Mouse (Mus musculus): Measurements from ENCODE around the gene Chpf. TPM values are rescaled to one million over a fixed set of nuclear protein-coding genes. Genes with fewer than 3 reads are reported as not detected.
A peak's percentile ranks its signal among the peaks of the same experiment; 100 is the strongest.

Chpf gene
- 22.1 and 27.1 TPM in 2 replicates for polyA plus RNA-seq (2016; fragmentation: Nextera tagmentation; extraction: Ambion mirVana)

- Histone ChIP-seq H3K9me3 (no peaks in the 10 kb centered on the region), H3K4me1 (replicated peaks) (peaks cover 26% of the 10 kb centered on the region), H3K36me3 (peaks cover 28% of the 10 kb centered on the region), H3K4me3 (replicated peaks) (peak within 1 kb of the TSS; percentile 59), H3K27me3 (peaks cover 53% of the 10 kb centered on the region), H3K4me2 (peak within 1 kb of the TSS; percentile 90), H3K9ac (replicated peaks) (peak within 1 kb of the TSS; percentile 74), H3K27ac (peak within 1 kb of the TSS; percentile 74)
- under 1% methylated on average over 70 of the region's 76 CpGs for WGBS
- peak; percentile 90 for ATAC-seq (ENCODE audit: insufficient number of reproducible peaks, insufficient read depth, low FRiP score, low TSS enrichment, low read depth)
Measured at GRCm38 (mm10) chr1:75478916-75479634, at the start of gene Chpf, which contains the start of gene Tmem198. Chpf (minus strand) TSS chr1:75479307. Tmem198 (plus strand) TSS chr1:75479532.

DNA sequence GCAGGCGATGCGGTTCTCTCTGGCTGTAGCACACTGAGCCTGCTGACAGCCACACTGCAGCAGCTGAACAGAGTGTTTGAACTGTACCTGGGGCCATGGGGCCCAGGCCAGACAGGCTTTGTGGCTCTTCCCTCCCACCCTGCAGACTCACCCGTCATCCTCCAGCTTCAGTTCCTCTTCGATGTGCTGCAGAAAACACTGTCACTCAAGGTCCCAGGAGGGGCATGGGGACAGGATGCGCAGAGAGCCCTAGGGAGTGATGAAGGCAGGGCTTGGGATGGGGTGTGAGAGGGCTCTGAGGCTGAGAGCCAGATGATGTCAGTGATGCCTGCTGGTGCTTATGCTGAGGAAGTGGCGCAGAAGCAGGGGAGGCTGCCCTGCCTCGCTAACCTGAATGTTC, 45.6 kb upstream of the Chpf start:
- ATAC-seq (ENCODE audit: insufficient number of reproducible peaks, insufficient read depth, low FRiP score, low TSS enrichment, low read depth) = no peak
- 92% methylated on average over 7 of the region's 7 CpGs for WGBS
- H3K36me3 ChIP-seq = peaks cover 48% of the 10 kb centered on the region

DNA sequence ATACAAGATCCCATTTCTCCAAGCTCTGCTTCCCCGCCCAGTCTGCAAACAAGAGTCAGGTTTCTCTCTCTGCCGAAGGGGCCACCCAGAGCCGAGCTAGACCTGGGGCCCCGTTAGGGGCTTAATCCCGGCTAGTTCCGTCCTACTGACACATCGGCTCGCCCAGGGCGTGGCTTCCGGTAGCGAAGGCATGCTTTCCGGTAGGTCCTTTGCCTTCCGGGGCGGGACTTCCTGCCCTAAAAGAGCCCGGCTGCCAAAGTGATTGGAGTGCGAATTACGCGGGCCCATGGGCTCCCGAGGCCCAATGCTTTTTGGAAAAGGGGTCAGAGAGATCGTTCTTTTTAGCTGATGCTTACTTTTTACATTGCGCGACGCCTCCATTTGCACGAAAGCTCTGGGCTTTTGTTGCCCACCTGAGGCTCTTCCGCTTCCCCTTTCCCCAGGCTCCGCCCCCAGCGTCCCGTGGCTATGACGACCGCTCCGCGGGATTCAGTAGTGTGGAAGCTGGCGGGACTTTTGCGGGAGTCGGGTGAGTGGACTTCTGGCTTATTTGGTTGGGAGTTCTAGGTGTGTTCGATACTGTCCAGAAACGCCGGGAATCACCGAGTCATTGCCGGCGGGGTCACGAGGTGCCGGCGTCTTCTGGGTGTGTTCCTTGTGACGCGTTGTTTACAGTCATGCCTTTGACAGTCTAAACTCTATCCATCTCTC, 42.4 kb upstream of the Chpf start, which contains the start of gene Stk11ip:
Gene Stk11ip (plus strand): TSS at position 209 of the 711 bp plus-strand sequence.
- peak; percentile 96 for ATAC-seq (ENCODE audit: insufficient number of reproducible peaks, insufficient read depth, low FRiP score, low TSS enrichment, low read depth)
- Histone ChIP-seq H3K36me3 (peaks cover 16% of the 10 kb centered on the region), H3K4me2 (peak within 1 kb of the TSS; percentile 72), H3K27me3 (no peaks in the 10 kb centered on the region), H3K4me3 (replicated peaks) (peak within 1 kb of the TSS; percentile 62), H3K4me1 (replicated peaks) (peaks cover 15% of the 10 kb centered on the region; the same call in 1 of the 2 replicates), H3K27ac (peak within 1 kb of the TSS; percentile 96), H3K9ac (replicated peaks) (peak within 1 kb of the TSS; percentile 52), H3K9me3 (no peaks in the 10 kb centered on the region)
- under 1% methylated on average over 46 of the region's 46 CpGs for WGBS

More for the DNA sequence above, 45.6 kb upstream of the Chpf start:
- Histone ChIP-seq H3K27me3 (no peaks in the 10 kb centered on the region), H3K4me3 (replicated peaks) (no peak overlapping the region), H3K4me2 (no peak overlapping the region), H3K4me1 (replicated peaks) (peaks cover 11% of the 10 kb centered on the region; the same call in 1 of the 2 replicates), H3K9ac (replicated peaks) (no peak overlapping the region), H3K27ac (no peak overlapping the region), H3K9me3 (no peaks in the 10 kb centered on the region)

- WGBS = 83% methylated on average over 5 of the region's 5 CpGs
- H3K4me1 ChIP-seq (replicated peaks) = peaks cover 15% of the 10 kb centered on the region; the same call in 1 of the 2 replicates
- no peak overlapping the region for H3K9ac ChIP-seq (replicated peaks)
- H3K9me3 ChIP-seq = no peaks in the 10 kb centered on the region
- no peak overlapping the region for H3K4me2 ChIP-seq
- no peaks in the 10 kb centered on the region for H3K36me3 ChIP-seq
- H3K27ac ChIP-seq = no peak overlapping the region; the same call in 1 of the 2 replicates
- no peaks in the 10 kb centered on the region for H3K27me3 ChIP-seq
- ATAC-seq (ENCODE audit: insufficient number of reproducible peaks, insufficient read depth, low FRiP score, low TSS enrichment, low read depth) = no peak
- H3K4me3 ChIP-seq (replicated peaks) = no peak overlapping the region
Measured at GRCm38 (mm10) chr1:75519576-75519975, 40.5 kb upstream of the Chpf start.

DNA sequence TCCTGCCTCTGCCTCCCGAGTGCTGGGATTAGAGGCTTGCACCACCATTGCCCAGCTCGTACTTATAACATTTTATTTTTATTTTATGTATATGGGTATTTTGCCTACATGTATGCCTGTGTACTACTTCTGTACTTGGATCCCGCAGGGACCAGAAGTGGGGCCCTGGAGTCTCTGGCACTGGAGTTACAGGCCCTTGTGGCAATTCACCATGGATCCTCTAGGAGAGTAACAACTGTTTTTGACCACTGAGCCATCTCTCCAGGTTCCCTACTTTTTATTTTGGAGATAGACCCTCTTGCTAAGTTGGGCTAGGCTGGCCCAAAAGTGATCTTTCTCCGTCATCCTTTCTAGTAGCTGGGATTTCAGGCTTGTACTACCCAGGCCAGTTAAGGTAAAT, 39.3 kb upstream of the Chpf start:
- peak overlapping the region; percentile 59; the same call in 1 of the 2 replicates for H3K27ac ChIP-seq
- no peak overlapping the region for H3K9ac ChIP-seq (replicated peaks)
- no peaks in the 10 kb centered on the region for H3K36me3 ChIP-seq
- no peak overlapping the region for H3K4me2 ChIP-seq
- ATAC-seq (ENCODE audit: insufficient number of reproducible peaks, insufficient read depth, low FRiP score, low TSS enrichment, low read depth) = no peak
- H3K9me3 ChIP-seq = no peaks in the 10 kb centered on the region
- H3K4me1 ChIP-seq (replicated peaks) = peaks cover 15% of the 10 kb centered on the region; the same call in 1 of the 2 replicates
- 95% methylated on average over 4 of the region's 4 CpGs for WGBS
- H3K4me3 ChIP-seq (replicated peaks) = no peak overlapping the region
- H3K27me3 ChIP-seq = no peaks in the 10 kb centered on the region

GRCm38 (mm10) chr1:75517984-75518383, 38.9 kb upstream of the Chpf start:
- WGBS = 61% methylated on average over 4 of the region's 4 CpGs
- Histone ChIP-seq H3K27ac (peak overlapping the region; percentile 59; the same call in 1 of the 2 replicates), H3K27me3 (no peaks in the 10 kb centered on the region), H3K4me2 (no peak overlapping the region), H3K9me3 (no peaks in the 10 kb centered on the region), H3K9ac (replicated peaks) (no peak overlapping the region), H3K4me3 (replicated peaks) (no peak overlapping the region), H3K4me1 (replicated peaks) (peaks cover 15% of the 10 kb centered on the region; the same call in 1 of the 2 replicates), H3K36me3 (no peaks in the 10 kb centered on the region)
- ATAC-seq (ENCODE audit: insufficient number of reproducible peaks, insufficient read depth, low FRiP score, low TSS enrichment, low read depth) = no peak

DNA sequence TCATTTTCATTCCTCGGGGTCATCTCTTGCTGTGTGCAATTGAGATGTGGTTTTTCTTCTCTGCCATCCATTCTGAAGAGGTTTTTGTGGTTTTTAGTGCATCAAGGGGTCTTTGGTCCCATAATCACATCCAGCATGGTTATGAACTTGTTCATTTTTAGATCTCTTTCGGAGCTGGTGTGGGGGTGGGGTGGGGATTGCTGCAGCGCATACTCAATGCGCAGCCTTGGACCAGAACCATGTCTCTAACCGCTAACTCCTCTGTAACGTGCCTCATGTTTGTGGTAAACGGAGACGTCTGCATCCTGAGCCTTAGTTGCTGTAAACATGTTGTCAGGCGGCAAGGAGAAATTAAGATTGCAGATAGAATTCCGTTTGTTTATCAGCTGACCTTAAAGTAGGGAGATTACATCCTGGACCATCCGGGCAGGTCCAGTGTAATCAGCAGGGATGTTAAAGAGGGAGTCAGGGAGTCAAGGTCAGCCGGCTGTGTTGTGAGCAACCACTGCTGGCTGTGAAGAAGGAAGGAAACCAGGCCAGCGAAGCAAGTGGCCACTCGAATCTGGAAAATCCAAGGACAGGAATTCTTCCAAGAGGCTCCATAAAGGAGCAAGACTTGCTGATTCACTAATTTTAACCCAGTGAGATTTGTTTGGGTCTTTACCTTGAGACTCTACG, 37.7 kb upstream of the Chpf start:
- H3K27ac ChIP-seq = no peak overlapping the region
- ATAC-seq (ENCODE audit: insufficient number of reproducible peaks, insufficient read depth, low FRiP score, low TSS enrichment, low read depth) = no peak
- H3K36me3 ChIP-seq = no peaks in the 10 kb centered on the region
- no peak overlapping the region for H3K9ac ChIP-seq (replicated peaks)
- 73% methylated on average over 15 of the region's 15 CpGs for WGBS
- peaks cover 9% of the 10 kb centered on the region; the same call in 1 of the 2 replicates for H3K4me1 ChIP-seq (replicated peaks)
- H3K4me3 ChIP-seq (replicated peaks) = no peak overlapping the region
- no peaks in the 10 kb centered on the region for H3K9me3 ChIP-seq
- H3K27me3 ChIP-seq = no peaks in the 10 kb centered on the region
- no peak overlapping the region for H3K4me2 ChIP-seq

- no peak for ATAC-seq (ENCODE audit: insufficient number of reproducible peaks, insufficient read depth, low FRiP score, low TSS enrichment, low read depth)
- 87% methylated on average over 3 of the region's 3 CpGs for WGBS
- Histone ChIP-seq H3K4me1 (replicated peaks) (peaks cover 15% of the 10 kb centered on the region), H3K9me3 (no peaks in the 10 kb centered on the region), H3K4me3 (replicated peaks) (no peak overlapping the region), H3K36me3 (no peaks in the 10 kb centered on the region), H3K4me2 (no peak overlapping the region), H3K27me3 (peaks cover 15% of the 10 kb centered on the region), H3K27ac (no peak overlapping the region), H3K9ac (replicated peaks) (no peak overlapping the region)
Measured at GRCm38 (mm10) chr1:75512550-75512949, 33.4 kb upstream of the Chpf start.

DNA sequence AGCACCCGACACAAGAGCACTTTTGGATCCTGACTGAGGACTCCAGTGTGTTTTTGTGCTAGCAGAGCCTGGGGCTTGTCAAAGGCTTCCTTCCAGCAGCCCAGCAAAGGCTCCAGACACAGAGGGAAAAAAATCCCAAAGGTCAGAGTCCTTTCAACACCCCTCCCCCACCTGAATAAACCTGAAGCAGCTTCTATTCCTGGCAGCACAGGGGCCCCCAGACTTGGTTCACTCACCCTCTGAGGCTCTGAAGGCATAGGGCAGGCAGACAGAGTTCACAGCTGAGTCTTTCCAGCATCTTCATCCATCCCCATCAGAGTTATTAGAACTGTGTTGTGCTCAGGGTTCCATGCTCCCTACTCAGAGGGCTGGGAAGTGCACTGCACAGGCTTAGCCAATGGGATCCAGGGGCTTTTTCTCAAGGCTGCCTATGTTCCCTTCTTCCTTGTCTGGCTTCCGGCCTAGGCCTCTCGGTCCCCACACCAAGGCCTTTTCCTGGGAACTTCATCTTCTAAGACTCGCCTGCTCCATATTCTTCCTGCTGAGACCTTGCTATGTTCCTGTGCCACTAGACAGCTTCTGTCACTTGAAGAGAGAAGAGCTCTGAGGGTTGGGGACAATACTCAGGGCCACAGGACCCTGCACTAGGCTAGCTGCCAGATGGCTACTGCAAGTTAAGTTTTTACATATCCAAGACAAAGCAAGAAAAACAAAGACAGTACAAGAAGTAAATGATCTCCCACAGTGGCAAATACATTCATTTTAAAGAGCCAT, 32.5 kb upstream of the Chpf start:
- H3K4me2 ChIP-seq = no peak overlapping the region
- no peak for ATAC-seq (ENCODE audit: insufficient number of reproducible peaks, insufficient read depth, low FRiP score, low TSS enrichment, low read depth)
- no peak overlapping the region for H3K4me3 ChIP-seq (replicated peaks)
- H3K27me3 ChIP-seq = peaks cover 17% of the 10 kb centered on the region
- H3K27ac ChIP-seq = peak overlapping the region; percentile 75
- H3K9me3 ChIP-seq = no peaks in the 10 kb centered on the region
- H3K36me3 ChIP-seq = no peaks in the 10 kb centered on the region
- H3K4me1 ChIP-seq (replicated peaks) = peaks cover 24% of the 10 kb centered on the region
- WGBS = 57% methylated on average over 4 of the region's 4 CpGs
- H3K9ac ChIP-seq (replicated peaks) = no peak overlapping the region; the same call in 1 of the 2 replicates

DNA sequence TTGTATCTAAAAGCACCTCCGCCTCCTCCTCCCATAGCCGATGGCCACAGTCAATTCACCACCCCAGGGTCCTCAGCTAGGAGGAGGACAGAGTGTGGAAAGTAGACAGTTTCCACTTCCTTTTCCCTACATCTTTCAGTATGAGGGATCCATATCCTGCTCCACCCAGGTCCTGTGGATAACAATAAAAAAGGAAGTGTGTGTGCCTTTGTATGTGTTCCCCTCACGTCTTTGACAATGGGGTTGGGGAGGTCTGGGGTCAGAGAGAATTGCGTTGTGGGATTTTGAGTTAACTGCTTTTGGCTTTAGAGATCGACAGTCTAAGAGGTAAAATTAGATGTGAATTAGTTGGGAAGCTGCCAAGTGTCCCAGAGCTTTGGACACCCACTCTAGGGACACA, 31.0 kb upstream of the Chpf start:
- no peaks in the 10 kb centered on the region for H3K9me3 ChIP-seq
- peaks cover 27% of the 10 kb centered on the region for H3K4me1 ChIP-seq (replicated peaks)
- H3K4me2 ChIP-seq = no peak overlapping the region

More for the DNA sequence above, 31.0 kb upstream of the Chpf start:
- ATAC-seq (ENCODE audit: insufficient number of reproducible peaks, insufficient read depth, low FRiP score, low TSS enrichment, low read depth) = no peak
- Histone ChIP-seq H3K27ac (no peak overlapping the region), H3K9ac (replicated peaks) (no peak overlapping the region), H3K36me3 (no peaks in the 10 kb centered on the region), H3K27me3 (peaks cover 17% of the 10 kb centered on the region), H3K4me3 (replicated peaks) (no peak overlapping the region)
- 80% methylated on average over 5 of the region's 5 CpGs for WGBS
